Mouse (Mus musculus) right cerebral cortex, postnatal 4 days (tissue): ENCODE measurements around the gene Map3k20.

Experiments
- DNase-seq: peaks from one replicate; pipeline ENCODE4 v3.0.0-alpha.2; 2022

Map3k20 gene

GRCm38 (mm10) chr2:72281971-72282370 is 3.5 kb upstream of the Map3k20 start:
- no peak for DNase-seq

DNA sequence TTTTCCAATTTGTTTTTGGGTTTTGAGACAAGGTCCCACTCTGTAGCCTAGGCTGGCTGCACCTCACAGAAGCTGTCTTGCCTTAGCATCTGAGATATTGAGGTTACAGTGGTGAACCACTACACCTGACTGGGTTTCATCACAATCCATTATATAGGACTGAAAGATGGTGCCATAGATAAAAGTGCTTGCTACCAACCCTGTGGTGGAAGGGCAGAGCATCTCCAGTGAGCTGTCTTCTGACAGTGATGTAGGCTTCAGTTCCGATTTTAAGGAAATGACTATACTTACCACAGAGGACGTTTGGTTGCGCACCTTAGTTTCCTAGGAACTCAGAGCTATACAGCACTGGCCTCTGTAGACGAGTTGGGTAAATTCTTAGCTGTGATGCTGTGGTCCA is 2.7 kb upstream of the Map3k20 start:
- DNase-seq: no peak

- no peak for DNase-seq
Measured at GRCm38 (mm10) chr2:72284689-72285088, 748 bp upstream of the Map3k20 start.

DNA sequence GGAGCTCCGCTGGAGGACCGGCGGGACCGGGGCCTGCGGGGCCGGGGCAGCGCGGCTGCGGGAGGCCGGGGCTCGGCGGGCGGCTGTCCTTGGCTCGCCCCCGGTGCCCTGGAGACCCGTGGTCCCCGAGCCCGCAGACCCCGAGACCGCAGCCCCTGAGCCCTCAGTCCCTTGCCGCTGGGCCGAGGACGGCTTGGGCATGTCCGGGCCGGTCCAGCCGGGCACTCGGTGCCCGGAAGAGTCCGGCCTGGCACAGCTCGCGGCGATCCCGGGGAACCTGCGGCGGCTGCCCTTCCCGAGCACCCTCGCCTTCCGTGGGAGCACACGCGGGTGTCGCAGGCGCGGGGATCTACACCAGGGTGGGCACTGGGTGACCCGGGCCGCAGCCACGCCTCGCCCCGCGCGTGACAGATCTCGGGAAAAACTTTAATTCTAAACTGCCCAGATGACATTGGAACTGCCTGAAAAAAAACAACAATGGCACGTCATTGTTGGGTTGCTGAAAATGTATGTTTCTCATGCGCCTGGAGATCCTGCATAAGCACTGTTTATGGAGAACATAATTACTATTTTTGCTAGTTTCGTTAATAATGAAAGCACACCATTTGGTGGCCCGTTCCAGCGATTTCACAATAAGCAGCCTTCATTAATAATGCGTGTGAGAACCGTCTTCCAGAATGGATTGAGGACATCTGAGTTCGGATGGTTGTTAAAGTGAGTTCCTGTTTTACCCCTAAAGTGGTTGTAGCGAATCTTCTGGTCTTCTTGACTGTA is 638 bp downstream of the Map3k20 start:
- DNase-seq: peak; percentile 10

DNA sequence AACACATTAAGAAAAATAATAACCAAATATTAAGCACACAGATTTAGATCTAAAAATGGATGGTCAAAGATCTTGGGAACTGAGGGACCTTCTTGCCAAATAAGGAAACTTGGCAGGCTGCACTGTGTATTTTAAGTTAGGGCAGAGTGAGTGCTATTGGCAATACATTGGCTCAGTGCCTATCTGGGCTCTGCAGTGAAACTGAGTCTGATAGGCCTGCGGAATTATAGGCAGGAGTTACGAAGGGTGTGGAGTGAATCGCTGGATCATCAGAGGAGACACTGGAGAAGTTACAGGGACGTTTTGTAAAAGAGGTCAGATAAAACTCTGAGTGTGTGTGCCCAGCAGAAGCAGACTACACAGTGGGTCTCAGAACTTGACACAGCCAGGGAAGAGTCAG is 1.7 kb downstream of the Map3k20 start:
- DNase-seq: no peak

DNA sequence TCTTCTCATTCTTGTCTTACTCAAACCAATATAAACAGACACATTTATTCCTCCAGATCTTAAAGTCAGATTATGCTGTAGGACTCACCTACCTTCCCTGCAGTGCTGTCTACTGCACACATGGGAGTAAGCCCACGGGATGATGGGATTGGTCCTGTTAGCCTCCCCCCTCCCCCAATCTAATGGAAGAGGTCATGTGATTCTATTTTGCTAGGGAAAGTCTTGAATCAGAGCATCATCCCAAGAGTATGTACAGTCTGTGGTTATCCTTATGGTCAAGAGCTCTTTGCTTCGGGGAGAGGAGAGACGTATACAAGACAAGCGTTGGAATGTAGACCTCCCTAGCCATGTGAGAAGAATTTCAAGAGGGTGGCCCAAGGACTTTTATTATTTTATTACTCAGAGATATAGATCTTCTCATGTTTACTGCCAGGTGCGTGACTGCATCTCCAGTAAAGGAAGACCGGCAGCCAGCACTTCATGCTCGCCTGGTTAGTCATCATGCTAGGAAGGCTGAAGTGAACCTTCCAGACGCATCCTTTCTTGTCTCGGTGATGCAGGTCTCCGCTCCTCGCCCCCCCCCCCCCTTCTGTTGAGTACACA is 3.6 kb downstream of the Map3k20 start:
- DNase-seq: no peak

- no peak for DNase-seq
Measured at GRCm38 (mm10) chr2:72291103-72291502, 5.7 kb downstream of the Map3k20 start.

DNA sequence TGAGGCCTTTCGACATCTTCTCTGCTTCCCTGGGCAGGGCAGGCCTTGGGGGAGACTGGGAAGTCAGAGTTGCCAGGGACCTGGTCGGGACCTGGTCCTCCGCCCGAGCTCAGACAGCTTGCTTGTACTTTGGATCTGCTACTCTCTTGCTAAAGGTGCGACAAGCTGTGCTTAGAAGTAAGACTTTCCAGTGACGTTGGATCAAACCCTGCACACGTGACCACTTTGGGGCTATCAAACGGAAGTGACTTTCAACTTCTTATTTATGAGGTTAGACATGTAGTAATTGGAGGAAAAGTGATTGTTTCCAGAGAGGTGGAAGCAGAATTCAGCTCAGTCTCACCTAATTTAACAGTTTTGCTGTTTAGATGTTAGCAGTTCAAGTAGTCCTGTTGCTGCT is 7.1 kb downstream of the Map3k20 start:
- no peak for DNase-seq

- DNase-seq: no peak
Measured at GRCm38 (mm10) chr2:72294994-72295393, 9.6 kb downstream of the Map3k20 start.

DNA sequence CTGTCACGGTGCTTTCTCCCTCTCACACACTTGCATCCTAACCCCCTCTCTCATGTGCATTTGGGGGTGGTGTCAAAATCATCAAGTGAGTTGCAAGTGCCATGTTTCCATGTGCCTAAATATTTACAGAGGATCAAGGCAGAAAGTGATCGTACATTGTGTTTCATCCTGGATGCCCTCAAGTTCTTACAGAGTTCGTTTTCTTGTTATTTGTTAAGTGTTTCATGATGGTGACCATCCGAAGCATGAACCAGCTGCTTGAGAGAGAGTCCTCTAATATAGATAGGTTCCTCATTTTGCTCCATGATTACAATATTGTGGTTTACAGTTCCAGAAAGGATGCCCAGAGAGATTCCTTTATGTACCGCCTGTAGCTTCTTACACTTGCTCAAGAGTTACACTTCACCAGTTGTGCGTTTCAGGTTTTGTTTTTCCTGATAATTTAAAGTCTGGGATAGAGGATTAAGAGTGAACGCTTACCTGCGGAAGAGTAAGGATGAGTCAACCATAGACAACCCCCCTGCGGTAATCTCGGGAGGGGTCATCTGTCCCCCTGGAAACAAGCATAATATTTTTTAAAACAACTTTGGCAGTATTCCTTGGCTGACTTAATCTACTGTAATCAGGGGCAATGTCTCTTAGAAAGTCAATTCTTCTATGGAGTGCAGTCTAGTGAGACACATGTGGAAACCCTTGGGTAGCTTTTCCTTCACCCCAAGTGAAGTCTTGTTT is 11.7 kb downstream of the Map3k20 start:
- no peak for DNase-seq

DNA sequence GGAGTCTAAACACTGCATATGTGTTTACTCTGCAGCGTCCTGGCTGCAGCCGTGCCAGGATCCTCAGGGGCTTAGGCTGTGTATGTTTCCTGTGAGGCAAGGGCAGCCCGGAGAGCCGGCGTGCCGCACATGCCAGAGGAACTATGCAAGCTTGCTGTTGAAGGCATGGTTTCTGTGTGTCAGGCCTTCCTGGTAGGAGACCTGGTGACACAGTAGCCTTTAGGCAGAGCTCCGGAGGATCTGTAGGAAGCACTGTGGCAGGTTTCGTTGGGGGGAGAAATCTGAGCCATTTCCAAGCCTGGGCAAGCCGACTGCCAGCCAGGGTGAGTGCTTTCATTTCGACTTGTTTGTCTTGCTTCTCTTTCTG is 12.3 kb downstream of the Map3k20 start:
- DNase-seq: no peak

DNA sequence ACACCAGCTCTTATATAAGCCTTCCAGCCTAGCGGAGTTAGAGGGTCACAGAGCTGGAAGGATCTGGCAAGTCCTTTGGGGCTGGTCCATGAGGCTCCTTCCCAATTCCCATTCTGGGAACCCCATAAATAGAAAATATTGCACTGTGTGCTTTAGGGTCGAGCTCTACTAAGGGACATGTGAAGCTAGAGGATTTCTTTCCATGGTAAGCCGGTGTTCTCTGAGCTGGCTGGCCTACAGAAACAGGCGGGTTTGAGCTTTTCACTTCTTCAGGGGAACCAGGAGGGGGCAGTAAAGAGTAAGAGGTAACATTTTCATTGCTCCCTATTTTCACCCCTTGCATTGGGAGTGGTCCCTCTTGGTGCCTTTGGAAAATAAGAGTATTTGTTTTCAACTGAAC is 13.0 kb downstream of the Map3k20 start:
- no peak for DNase-seq

- DNase-seq: no peak
Measured at GRCm38 (mm10) chr2:72301194-72301916, 15.9 kb downstream of the Map3k20 start.

DNA sequence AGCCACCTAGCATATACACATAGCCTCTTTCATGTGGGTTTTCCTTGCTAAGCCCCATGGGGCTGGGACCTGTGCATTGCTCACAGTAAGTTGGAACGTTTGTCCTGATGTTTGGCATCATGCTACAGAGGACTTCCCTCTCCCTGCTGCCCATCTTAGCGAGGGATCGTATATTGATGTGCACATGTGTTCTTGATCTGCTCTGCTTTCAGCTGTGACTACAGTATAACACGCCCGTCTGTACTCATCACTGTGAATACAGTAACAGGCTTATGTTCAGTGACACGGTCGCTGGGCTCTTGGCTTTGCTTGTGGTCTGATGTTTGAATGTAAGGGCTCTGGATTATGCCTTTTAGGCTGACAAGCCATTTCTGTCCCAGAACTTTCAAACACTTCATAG is 20.3 kb downstream of the Map3k20 start:
- DNase-seq: no peak

- DNase-seq: no peak
Measured at GRCm38 (mm10) chr2:72308351-72308750, 22.9 kb downstream of the Map3k20 start.

GRCm38 (mm10) chr2:72308981-72309380 is 23.5 kb downstream of the Map3k20 start:
- no peak for DNase-seq

DNA sequence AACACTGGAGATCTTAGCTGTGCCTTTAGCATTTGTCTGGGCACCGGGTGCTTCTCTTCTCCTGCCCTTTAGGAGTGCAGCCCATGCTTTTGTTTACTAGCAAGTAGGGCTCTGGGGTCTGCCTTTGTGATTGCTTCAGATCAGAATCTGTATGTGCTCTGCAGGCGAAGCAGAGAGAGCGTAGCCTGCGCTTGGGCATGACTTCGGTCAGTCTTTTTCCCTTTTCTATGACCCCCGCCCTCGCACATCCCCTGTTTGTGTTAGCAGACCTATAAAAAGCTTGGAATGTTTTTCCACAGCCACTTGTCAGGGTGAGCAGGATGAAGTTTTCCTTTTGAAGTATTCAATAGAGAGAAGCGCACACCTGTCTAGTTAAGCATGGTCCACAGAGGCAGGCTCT is 26.0 kb downstream of the Map3k20 start:
- no peak for DNase-seq

- DNase-seq: no peak
Measured at GRCm38 (mm10) chr2:72313312-72313711, 27.9 kb downstream of the Map3k20 start.

- DNase-seq: no peak
Measured at GRCm38 (mm10) chr2:72318421-72318820, 33.0 kb downstream of the Map3k20 start.

DNA sequence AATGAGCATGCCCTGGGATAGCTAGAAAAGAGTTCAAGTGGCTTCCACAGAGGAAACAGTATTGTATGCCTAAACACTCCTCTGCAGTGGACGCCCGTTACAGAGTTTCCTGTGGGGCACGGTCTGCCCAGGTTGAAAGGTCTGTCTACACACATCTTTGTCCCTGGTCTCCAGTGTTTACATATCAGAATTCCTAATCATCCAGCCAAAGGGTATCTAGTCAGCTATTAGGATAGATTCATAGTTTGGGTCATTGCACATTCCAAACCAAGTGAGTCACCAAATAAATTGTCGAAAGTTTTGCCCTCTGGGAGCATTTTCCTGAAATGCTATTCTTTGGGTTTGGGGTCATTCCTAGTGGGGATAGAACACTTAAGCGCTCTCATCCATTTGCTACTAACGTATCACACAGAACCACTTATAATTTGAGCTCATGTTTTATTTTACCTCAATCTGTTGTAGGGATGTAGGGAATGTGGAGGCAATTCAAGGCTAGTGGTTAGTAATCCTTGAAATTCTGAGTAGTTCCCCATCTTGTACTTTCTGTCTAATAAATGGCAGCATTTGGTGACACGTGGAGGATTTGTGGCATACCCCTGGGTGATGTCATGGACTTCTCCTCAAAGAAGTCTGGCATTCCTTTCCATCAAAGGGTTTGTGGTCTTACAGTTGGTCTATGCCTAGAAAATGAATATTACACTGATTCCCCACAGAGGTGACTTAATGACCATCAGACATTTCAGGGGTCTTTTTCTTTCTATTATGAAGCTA is 33.8 kb downstream of the Map3k20 start:
- no peak for DNase-seq

- no peak for DNase-seq
Measured at GRCm38 (mm10) chr2:72320661-72321060, 35.2 kb downstream of the Map3k20 start.

DNA sequence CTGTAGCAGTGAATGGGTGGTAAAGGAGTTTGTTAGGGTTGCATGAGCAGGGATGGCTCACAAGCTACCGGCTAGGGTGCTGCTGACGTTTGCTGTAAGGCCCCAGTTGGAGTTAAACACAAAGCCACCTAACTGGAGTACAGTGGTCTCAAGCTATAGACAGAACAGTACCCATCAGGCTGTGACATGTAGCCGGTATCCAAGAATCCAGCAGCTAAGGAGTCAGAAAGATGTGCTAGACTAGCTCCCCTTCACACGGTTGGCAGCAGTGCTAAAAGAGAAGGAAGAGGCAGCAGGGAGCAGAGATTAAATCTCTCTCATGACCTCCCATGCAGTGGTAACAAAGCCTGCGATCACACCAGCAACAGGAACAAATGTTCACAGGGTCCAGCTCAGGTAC is 36.2 kb downstream of the Map3k20 start:
- DNase-seq: no peak
